Mouse (Mus musculus): Measurements from ENCODE around the gene Vmn2r-ps130. TPM values are rescaled to one million over a fixed set of nuclear protein-coding genes. Genes with fewer than 3 reads are reported as not detected.

The Vmn2r-ps130 gene
- polyA plus RNA-seq (2014; fragmentation: Illumina TruSeq; extraction: RNeasy Lipid Tissue Mini Kit (QIAGEN cat#74804); ENCODE audit: insufficient read depth, low read depth, low replicate concordance): not detected

GRCm38 (mm10) chr17:23060866-23061265 lies at the start of gene Vmn2r-ps130:
TSS of gene Vmn2r-ps130 (plus strand) at chr17:23061166.

Other genes starting within 250 kb of the Vmn2r-ps130 start
- 4.6 TPM for gene Zfp945, start 194.0 kb upstream of the Vmn2r-ps130 start, polyA plus RNA-seq (2014; fragmentation: Illumina TruSeq; extraction: RNeasy Lipid Tissue Mini Kit (QIAGEN cat#74804); ENCODE audit: insufficient read depth, low read depth, low replicate concordance)
- gene Vmn2r113, start 118.2 kb upstream of the Vmn2r-ps130 start, polyA plus RNA-seq (2014; fragmentation: Illumina TruSeq; extraction: RNeasy Lipid Tissue Mini Kit (QIAGEN cat#74804); ENCODE audit: insufficient read depth, low read depth, low replicate concordance): not detected
- 4.8 TPM for gene Zfp40, start 132.1 kb downstream of the Vmn2r-ps130 start, polyA plus RNA-seq (2014; fragmentation: Illumina TruSeq; extraction: RNeasy Lipid Tissue Mini Kit (QIAGEN cat#74804); ENCODE audit: insufficient read depth, low read depth, low replicate concordance)